Mouse (Mus musculus) embryonic fibroblast, embryonic 13.5 days (primary cell): Measurements from ENCODE around the gene Dmbx1.

Source experiments
- CTCF ChIP-seq: IDR thresholded peaks from 2 replicates; pipeline ENCODE4 v1.5.1; 2011; ENCODE audit warnings: mild to moderate bottlenecking, control low read depth, low read length, moderate library complexity, borderline replicate concordance; ENCODE audit not compliant: insufficient read depth
- POLR2A ChIP-seq: IDR thresholded peaks from 2 replicates; pipeline ENCODE4 v1.6.1; 2011; ENCODE audit warnings: low read depth, mild to moderate bottlenecking, control low read depth, low read length, moderate library complexity

- TF ChIP-seq CTCF (no peak), POLR2A (no peak)
Observed at GRCm38 (mm10) chr4:115886875-115887274, 52.9 kb downstream of the Dmbx1 start.
